Comparison of ENCODE assay signal across 8 mouse cellular contexts in the genomic region with DNA sequence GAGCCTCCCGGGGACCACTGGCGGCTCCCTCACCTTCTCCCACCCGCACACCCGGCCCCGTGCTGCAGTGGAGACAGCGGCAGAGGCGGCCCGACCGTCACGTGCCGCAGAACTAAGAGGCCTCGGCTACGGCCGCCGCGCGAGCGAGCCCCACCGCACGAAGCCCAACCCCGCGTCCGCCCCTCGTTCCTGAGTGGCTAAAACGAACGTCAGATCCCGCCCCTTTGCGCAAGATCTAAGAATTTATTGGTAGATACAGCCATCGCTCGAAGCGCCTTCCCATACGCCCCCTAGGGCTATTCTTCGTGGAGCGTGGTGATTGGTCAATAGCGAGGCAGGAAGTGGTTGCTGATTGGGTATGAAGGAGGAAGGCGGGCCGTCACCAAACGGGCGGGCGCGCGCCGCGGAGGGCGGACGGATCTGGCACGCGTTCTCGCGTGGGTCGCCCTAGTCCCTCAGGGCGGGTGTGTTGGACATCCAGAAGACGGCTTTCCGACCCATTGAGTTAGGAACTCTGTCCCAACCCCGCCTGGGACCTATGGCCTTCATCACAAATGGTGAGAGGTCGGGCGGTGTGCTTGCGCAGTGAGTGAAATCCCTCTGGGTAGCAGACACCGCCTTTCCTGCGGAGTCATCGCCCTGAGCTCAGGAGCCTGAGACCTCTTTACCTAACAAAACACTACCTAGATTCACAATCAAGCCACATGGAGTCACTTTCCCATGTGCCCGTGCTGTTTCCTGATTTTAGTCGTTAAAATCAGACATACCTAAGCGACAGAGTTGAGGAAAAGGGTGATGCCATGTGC. TPM values are rescaled to one million over a fixed set of nuclear protein-coding genes. Genes with fewer than 3 reads are reported as not detected.
DNase-seq lines count a peak whose midpoint lies in the region; ATAC-seq and TF ChIP-seq lines count a peak whose summit lies in the region.

Gene Canx, minus strand, starts transcription at position 178 of the 806 bp plus-strand sequence.

- no peaks in the 10 kb centered on the region for H3K9me3 ChIP-seq in G1E (replicated peaks)
- no peaks in the 10 kb centered on the region for H3K9me3 ChIP-seq in forebrain, embryonic 16.5 days (ENCODE audit: control insufficient read depth, low read length)
- H3K9me3 ChIP-seq in lung, embryonic 14.5 days (ENCODE audit: low read depth, low read length): no peaks in the 10 kb centered on the region

- under 1% methylated on average over 64 of the region's 64 CpGs for WGBS in forebrain, embryonic 16.5 days
- WGBS in lung, embryonic 14.5 days: under 1% methylated on average over 64 of the region's 64 CpGs
- under 1% methylated on average over 64 of the region's 64 CpGs for WGBS in olfactory bulb, adult 2 months
- WGBS in thymus, adult 2 months: under 1% methylated on average over 64 of the region's 64 CpGs

- H3K4me1 ChIP-seq in G1E (ENCODE audit: insufficient read depth, low read depth, low read length): peaks cover 35% of the 10 kb centered on the region
- peaks cover 29% of the 10 kb centered on the region for H3K4me1 ChIP-seq in forebrain, embryonic 16.5 days (replicated peaks; ENCODE audit: control insufficient read depth, insufficient read depth, low read length)
- peaks cover 14% of the 10 kb centered on the region for H3K4me1 ChIP-seq in lung, embryonic 14.5 days (ENCODE audit: insufficient read depth)
- no peaks in the 10 kb centered on the region for H3K4me1 ChIP-seq in olfactory bulb, adult 2 months (ENCODE audit: control insufficient read depth, insufficient read depth, low read length)
- no peaks in the 10 kb centered on the region for H3K4me1 ChIP-seq in thymus, adult 2 months (replicated peaks; ENCODE audit: control insufficient read depth, insufficient read depth, low read length)

- peak within 1 kb of the TSS; percentile 93 for H3K27ac ChIP-seq in forebrain, embryonic 16.5 days (ENCODE audit: low read length)
- peak within 1 kb of the TSS; percentile 95 for H3K27ac ChIP-seq in layer of hippocampus, adult 2 months
- H3K27ac ChIP-seq in lung, embryonic 14.5 days (ENCODE audit: low read depth): peak within 1 kb of the TSS; percentile 90
- peak within 1 kb of the TSS; percentile 72 for H3K27ac ChIP-seq in olfactory bulb, adult 2 months (ENCODE audit: insufficient read depth, low read depth, low read length)
- H3K27ac ChIP-seq in thymus, adult 2 months (ENCODE audit: control insufficient read depth, insufficient read depth, low read length): no peak within 1 kb of the TSS

- no peak for TF ChIP-seq CTCF in G1E (IDR thresholded peaks at IDR 0.05; ENCODE audit: low read depth, low read length)
- peak; percentile 42 for TF ChIP-seq CTCF in layer of hippocampus, adult 2 months (conservative IDR thresholded peaks at IDR 0.05)
- peak; percentile 36; the same call in 1 of the 2 replicates for TF ChIP-seq CTCF in lung, embryonic 14.5 days (IDR thresholded peaks at IDR 0.05; ENCODE audit: low read depth)
- no peak for TF ChIP-seq CTCF in olfactory bulb, adult 2 months (IDR thresholded peaks at IDR 0.05; ENCODE audit: insufficient read depth, low read depth, low read length)
- TF ChIP-seq CTCF in thymus, adult 2 months (IDR thresholded peaks at IDR 0.05; ENCODE audit: borderline replicate concordance, control insufficient read depth, extremely low read depth, insufficient read depth, low read length, poor library complexity): peak; percentile 66; the same call in 1 of the 2 replicates

- peaks cover 28% of the 10 kb centered on the region for H3K36me3 ChIP-seq in G1E (replicated peaks)
- no peaks in the 10 kb centered on the region for H3K36me3 ChIP-seq in forebrain, embryonic 16.5 days (ENCODE audit: control insufficient read depth, insufficient read depth)
- peaks cover 3% of the 10 kb centered on the region; the same call in 1 of the 2 replicates for H3K36me3 ChIP-seq in lung, embryonic 14.5 days (ENCODE audit: insufficient read depth)
- H3K36me3 ChIP-seq in thymus, adult 2 months (ENCODE audit: control insufficient read depth, insufficient read depth, low read length): no peaks in the 10 kb centered on the region

- peak; percentile 98 for DNase-seq in G1E (ENCODE audit: low spot score)
- DNase-seq in cerebellum, adult 18-20 months: peak; percentile 98 to 99
- DNase-seq in heart, postnatal 36 days: peak; percentile 97 to 98
- DNase-seq in layer of hippocampus, adult 2 months (ENCODE audit: low spot score in 2 of 2): peak; percentile 99
- DNase-seq in lung, embryonic 14.5 days: peak; percentile 100
- peak; percentile 98 for DNase-seq in thymus, adult 2 months

- intact Hi-C loops in heart, postnatal 36 days (cut with DNase I): loop anchor here (2.0 kb wide), 2 partner anchors 33 to 105 kb away; partner anchors contain the start of genes Maml1 and Rufy1

- peak within 1 kb of the TSS; percentile 95 for H3K9ac ChIP-seq in forebrain, embryonic 16.5 days (replicated peaks; ENCODE audit: low read depth, low read length)
- peak within 1 kb of the TSS; percentile 95 for H3K9ac ChIP-seq in lung, embryonic 14.5 days

- peak; percentile 97 for ATAC-seq in G1E (ENCODE audit: extremely low read depth, insufficient number of reproducible peaks, low FRiP score, poor library complexity, severe bottlenecking)
- peak; percentile 98 for ATAC-seq in forebrain, embryonic 16.5 days
- peak; percentile 98 for ATAC-seq in lung, embryonic 14.5 days (ENCODE audit: insufficient read depth)

- H3K4me2 ChIP-seq in forebrain, embryonic 16.5 days (ENCODE audit: low read length): peak within 1 kb of the TSS; percentile 81
- H3K4me2 ChIP-seq in lung, embryonic 14.5 days: peak within 1 kb of the TSS; percentile 86

- H3K4me3 ChIP-seq in G1E (ENCODE audit: low read depth, low read length): peak within 1 kb of the TSS; percentile 91
- peak within 1 kb of the TSS; percentile 99 for H3K4me3 ChIP-seq in forebrain, embryonic 16.5 days (replicated peaks; ENCODE audit: low read length)
- H3K4me3 ChIP-seq in layer of hippocampus, adult 2 months: peak within 1 kb of the TSS; percentile 96
- peak within 1 kb of the TSS; percentile 86 for H3K4me3 ChIP-seq in lung, embryonic 14.5 days (ENCODE audit: low read depth, low read length)
- H3K4me3 ChIP-seq in olfactory bulb, adult 2 months (ENCODE audit: insufficient read depth, low read depth, low read length): peak within 1 kb of the TSS; percentile 99
- peak within 1 kb of the TSS; percentile 91 for H3K4me3 ChIP-seq in thymus, adult 2 months (ENCODE audit: control insufficient read depth, insufficient read depth, low read length)

- peak; percentile 94 for TF ChIP-seq POLR2A in olfactory bulb, adult 2 months (IDR thresholded peaks at IDR 0.05; ENCODE audit: insufficient read depth, low read depth, low read length)
- TF ChIP-seq POLR2A in thymus, adult 2 months (IDR thresholded peaks at IDR 0.05; ENCODE audit: control insufficient read depth, extremely low read depth, insufficient read depth, low read length, poor library complexity): peak; percentile 94

- no peaks in the 10 kb centered on the region for H3K27me3 ChIP-seq in G1E (ENCODE audit: insufficient read depth, low read length)
- H3K27me3 ChIP-seq in forebrain, embryonic 16.5 days (replicated peaks; ENCODE audit: control insufficient read depth, insufficient read depth, low read length): no peaks in the 10 kb centered on the region
- no peaks in the 10 kb centered on the region for H3K27me3 ChIP-seq in lung, embryonic 14.5 days (ENCODE audit: insufficient read depth, low read length)
- H3K27me3 ChIP-seq in thymus, adult 2 months (ENCODE audit: control insufficient read depth, insufficient read depth, low read length): no peaks in the 10 kb centered on the region

RNA-seq across cellular contexts. Expression of gene Canx, which starts in this region (rescaled TPM):
- total RNA-seq in G1E (2014; fragmentation: Nextera tagmentation) (369 and 385 TPM in 2 replicates), G1E (2017) (393 and 558 TPM in 2 replicates)
- polyA plus RNA-seq in G1E (2012): 39.0 and 61.0 TPM in 2 replicates
- polyA plus RNA-seq in forebrain, embryonic 16.5 days (2015; fragmentation: Nextera tagmentation; extraction: Ambion mirVana): 273 and 290 TPM in 2 replicates
- 100 to 1,000 TPM; 301 to 316 TPM for total RNA-seq in heart, postnatal 36 days (2021)
- 100 to 1,000 TPM; 365 to 415 TPM for total RNA-seq in layer of hippocampus, adult 2 months (2021)
- 269 and 282 TPM in 2 replicates for polyA plus RNA-seq in lung, embryonic 14.5 days (2014; fragmentation: Nextera tagmentation; extraction: Ambion mirVana)
- 193 and 359 TPM in 2 replicates for polyA plus RNA-seq in olfactory bulb, adult 2 months (2012; ENCODE audit: insufficient read depth, insufficient read length, low replicate concordance, missing spikeins)
- polyA plus RNA-seq in thymus, adult 2 months (2012; rRNA removed): 43.1 and 44.3 TPM in 2 replicates

Comparison
In these comparisons a context has a peak if more than half of its experiments do, and no peak if none do; other contexts are left out.
1. CTCF ChIP-seq: peak in layer of hippocampus, adult 2 months (single experiment), lung, embryonic 14.5 days (single experiment) and thymus, adult 2 months (single experiment); none in G1E (single experiment) and olfactory bulb, adult 2 months (single experiment).
2. Peak in every context shown above with its lines, with median percentiles within 50 percentile points of each other: ATAC-seq, DNase-seq and H3K4me3 ChIP-seq.